Mouse (Mus musculus) ovary, adult 18-20 months (tissue): ENCODE results near the gene Arhgap8.
"Not testable (repeated sequence)": the region's sequence is repeated elsewhere in the genome, so short reads cannot be mapped to it uniquely, and the experiment has no call there.

ENCODE experiments used
- DNase-seq: peaks from one replicate; pipeline ENCODE4 v3.0.0; 2022; ENCODE audit warnings: low spot score, mixed read lengths

Gene Arhgap8

DNA sequence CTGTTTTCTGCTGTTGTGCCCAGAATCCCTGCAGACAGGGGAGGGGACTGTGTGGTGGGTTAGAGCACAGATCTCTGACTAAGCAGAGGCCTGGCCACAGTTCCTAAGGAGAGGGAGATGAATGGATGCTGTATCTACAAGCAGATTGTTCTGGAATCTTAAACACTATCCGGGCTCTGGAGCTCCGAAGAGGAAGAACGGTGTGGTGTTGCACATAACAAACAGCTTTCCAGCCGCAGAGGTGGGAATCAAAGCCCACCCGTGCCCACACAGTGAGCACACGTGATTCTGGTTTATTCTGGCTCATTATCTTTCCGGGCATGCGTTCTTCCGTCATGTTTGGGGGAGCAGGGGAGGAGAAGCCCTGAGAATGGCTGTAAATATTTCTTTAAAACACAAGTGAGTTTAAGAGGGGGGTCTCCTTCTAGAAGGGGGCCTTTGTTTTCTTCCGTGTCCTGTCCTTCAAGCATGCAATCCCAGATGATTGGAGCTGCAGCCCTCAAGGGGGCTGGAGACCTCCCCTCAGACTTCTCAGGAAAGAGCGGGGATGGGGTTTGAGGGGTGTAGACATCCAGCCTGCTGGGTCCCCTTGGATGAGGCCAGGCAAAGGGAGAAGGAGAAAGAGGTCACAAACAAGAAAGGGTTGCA, 16.6 kb downstream of the Arhgap8 start:
- no peak for DNase-seq

DNA sequence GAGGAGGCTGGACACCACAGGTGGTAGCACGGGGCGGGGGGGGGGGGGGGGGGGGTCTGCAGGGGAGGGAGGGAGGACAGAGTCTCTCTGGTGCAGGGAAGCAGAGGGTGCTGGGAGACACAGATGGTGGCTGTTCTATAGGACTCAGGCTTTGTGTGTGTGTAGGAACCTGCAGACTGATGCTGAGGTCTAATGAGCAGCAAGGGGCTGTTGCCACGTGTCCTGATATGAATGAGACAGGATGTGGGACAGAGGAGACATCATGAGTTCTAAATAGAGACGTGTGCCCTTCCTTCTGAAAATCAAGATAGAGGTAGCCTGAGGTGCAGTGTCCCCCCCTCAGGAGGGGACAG, 17.1 kb downstream of the Arhgap8 start:
- DNase-seq = no peak

DNA sequence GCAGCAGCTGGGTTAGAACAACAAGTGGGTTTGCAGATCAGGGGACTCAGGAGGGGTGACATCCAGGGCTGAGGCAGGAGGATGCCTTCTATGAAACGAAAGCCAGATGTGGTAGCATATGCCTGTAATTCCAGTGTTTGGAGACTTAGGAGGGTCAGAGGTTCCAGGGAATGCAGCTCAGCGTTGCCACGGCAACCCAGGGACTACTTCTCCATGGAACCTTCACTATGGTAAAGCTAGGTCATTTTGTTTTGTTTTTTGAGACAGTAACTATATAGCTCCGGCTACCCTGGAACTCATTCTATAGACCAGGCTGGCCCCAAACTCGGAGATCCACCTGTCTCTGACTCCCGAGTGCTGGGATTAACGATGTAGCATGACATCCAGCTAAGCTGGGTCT, 18.4 kb downstream of the Arhgap8 start:
- DNase-seq = no peak

DNA sequence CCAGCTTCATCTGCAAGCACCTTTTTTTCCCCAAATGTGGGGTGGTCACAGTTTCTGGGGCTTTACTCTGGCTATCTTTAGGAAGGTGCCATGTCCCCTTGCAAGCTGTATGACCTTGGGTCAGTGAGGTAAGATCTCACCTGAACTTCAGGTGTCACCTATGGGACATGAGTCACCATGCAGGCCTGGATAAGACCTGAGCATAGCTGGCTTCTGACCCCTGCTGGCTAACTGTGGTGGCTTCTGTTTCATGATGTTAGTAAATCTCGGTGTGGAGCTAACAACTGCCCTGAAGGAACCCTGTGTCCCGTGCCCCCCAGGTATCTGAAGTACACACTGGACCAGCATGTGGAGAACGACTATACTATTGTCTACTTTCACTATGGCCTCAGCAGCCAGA, 21.7 kb downstream of the Arhgap8 start:
- DNase-seq = no peak

DNA sequence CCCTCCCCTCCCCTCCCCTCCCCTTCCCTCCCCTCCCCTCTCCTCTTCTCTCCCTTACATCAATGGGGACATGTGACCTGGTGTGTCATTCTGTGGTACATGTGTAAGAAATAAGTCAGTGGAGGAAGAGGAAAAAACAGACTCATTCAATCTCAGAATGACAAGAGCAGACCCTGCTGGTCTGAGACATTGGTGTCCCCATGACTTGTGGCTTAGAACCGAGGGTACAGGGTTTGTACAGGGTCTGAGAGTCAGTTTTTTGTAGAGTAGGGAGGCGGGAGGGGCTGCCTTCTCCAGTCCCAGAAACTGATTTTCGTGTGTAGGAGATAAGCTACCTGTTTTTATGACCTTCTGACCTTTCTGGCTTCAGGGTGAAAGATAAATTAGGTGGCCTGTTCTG, 23.5 kb downstream of the Arhgap8 start:
- DNase-seq = no peak

DNA sequence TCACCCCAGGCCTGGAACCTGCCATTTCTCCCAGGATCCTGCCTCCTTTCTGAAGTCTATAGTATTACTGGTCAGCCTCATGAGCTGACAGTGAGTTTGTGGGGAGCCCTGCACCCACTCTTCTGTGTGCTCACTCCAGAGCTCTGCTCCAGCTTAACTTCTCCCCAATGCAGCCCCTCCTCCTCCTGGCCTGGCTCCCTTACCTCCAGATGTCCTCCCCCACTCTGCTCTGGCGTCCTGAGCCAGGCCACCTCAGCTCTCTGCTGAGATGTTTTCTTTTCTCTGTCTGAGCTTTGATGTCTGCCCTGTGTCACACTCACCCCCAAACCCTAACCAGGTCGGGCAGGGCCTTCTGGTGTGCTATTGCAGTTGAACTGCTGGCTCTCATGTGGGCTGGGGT, 24.5 kb downstream of the Arhgap8 start:
- no peak for DNase-seq

DNA sequence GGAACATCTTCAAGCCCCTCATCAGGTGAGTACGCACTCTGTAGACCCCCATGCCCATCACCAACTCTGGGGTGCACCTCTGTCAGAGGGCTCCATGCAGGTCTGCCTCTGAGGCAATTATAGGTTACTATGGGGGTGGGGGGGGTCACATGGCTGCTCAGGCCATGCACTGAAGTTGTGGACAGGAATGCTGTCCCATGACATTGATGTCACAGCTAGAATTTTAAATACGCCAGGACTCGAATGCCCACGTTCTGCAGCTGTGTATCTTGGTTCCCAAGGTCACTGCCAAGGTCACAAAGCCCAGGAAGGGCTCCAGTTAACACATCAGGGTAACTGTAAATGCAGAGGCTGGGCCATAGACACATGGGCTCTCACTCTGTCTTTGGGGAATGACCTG, 26.0 kb downstream of the Arhgap8 start:
- no peak for DNase-seq

DNA sequence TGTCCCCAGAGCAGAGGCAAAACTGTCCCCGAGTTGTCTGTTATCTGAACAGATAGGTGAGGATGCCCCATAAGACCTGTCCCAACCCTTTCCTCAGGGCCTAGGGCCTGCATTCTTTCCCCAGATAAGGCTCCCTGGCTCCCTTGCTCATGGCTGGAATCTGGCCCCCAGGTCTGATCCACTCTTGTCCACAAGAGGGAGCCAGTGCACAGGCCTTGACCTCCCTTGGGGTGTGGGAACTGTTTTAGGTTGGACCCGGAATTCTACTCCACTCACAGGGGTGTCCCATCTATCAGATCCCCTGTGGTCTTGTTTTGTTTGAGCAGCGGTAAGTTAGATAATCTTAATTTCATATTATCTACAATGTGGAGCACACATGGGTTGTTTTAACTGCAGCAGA, 35.1 kb downstream of the Arhgap8 start:
- DNase-seq = peak; percentile 29

DNA sequence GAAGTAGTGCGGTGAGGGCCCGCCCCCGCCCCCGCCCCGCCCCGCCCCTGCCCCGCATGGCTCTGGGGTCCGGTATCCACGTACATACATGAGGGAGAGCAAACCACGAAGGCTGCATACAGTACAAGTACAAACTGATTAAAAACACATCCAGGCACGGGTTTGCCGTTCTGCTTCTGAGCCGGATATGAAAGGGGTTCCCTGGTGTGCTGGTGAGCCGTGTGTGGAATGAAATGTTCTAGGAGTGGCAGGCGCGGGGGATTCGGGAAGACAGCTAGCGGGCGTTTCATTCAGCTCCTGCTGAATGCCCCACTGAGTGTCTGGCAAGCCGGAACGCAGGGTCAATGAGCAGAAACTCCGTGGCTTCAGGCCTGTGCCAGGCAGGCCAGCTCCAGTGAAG, 36.6 kb downstream of the Arhgap8 start:
- DNase-seq = no peak

DNA sequence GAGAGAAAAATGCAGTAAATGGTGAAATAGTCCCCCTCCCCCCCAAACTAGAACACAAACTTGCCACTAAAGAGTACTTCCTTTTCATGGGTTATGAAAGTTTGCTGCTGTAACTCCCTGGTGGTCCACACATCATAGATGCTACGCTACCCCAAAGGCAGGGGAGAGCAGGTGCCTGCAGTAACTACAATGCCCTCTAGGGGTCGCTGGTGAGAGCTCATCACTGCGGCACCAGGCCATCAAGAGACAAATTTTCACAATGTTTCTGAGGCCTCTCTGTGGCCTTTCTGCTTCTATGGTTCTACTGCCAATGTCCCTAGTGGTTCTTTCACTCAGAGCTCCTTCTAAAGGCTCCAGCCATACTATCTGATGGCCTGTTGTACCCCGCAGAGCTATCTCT, 38.6 kb downstream of the Arhgap8 start:
- no peak for DNase-seq

DNA sequence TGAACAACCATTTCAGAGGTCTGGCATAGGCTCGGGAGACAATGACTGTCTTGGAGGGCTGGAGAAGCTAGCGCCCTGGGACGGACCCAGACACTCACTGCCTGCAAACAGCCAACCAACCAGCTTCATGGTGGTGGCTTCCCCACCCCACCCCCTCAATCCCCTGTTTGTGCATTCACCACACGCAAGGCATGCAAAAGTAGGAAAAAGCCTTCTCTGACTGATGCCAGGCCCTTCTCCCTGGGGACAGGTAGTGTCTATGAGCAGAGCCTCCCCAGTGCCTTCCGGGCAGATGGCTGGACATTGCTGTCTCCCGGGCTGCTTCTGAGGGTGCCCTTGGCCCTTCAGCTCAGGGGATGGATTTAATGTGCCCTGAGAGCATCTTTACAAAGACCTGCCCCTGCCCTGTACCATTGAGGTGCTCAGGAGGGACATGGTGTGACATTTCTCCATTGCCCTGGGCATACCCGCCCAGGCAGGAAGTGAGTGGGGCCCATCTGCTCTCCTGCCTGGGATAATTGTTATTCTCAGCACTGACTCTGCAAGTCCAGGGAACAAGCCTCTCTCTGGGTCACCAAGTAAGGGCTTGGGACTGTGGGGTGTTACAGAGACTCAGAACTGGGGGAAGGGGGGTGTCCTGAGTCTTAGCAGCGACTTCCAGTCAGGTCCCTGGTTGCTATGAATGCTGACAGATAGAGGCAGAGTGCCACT, 43.0 kb downstream of the Arhgap8 start:
- no peak for DNase-seq

DNA sequence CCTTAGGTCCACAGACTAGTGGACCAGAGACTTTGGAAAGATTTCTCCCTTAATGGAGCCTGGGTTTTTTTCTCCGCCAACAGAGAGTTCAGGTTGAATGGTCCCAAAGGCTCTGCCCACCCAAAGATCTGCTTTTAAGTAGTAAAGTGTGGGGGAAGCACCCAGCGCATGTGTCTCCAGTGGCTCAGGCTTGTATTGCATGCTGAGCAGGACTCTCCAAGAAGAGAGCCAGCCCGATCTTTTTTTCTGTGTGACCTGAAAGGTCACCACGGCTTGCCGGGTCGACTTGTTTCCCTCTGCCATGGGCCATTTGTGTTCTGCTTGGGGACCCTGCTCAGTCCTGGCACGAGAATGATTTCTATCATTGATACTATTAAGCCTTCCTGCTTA, 43.6 kb downstream of the Arhgap8 start:
- DNase-seq = no peak

DNA sequence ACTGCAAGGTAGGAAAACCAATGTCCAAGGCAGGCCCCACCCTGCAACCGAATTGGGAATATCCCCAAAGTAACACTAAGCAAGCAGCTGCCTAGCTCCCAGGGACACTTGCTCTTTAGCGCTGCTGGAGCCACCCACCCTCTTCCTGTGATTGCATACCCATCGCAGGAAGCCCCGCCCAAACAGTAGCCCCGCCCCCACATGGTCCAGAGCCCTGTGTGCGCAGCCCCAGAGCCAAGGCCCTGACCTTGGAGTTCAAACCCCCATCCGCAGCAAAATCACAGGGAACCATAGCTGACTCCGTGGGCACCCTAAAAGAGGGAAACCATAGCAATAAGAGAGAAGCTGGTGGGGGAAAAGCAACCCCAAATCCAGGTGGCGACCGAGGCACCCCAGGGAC, 46.8 kb downstream of the Arhgap8 start:
- peak; percentile 8 for DNase-seq

DNA sequence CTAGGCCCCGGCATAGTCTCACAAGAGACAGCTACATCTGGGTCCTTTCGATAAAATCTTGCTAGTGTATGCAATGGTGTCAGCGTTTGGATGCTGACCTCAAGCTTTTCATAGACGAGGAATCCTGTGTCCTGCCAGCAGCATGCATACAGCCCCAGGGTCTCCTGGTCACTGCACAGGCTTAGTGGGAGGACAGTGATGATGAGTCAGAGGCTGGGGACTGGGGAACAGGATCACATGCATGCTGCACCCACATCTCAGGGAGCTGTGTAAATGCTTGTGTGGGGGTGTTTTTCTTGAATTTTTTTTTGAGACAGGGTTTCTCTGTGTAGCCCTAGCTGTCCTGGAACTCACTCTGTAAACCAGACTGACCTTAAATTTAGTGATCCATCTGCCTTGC, 48.7 kb downstream of the Arhgap8 start:
- not testable (repeated sequence) for DNase-seq

DNA sequence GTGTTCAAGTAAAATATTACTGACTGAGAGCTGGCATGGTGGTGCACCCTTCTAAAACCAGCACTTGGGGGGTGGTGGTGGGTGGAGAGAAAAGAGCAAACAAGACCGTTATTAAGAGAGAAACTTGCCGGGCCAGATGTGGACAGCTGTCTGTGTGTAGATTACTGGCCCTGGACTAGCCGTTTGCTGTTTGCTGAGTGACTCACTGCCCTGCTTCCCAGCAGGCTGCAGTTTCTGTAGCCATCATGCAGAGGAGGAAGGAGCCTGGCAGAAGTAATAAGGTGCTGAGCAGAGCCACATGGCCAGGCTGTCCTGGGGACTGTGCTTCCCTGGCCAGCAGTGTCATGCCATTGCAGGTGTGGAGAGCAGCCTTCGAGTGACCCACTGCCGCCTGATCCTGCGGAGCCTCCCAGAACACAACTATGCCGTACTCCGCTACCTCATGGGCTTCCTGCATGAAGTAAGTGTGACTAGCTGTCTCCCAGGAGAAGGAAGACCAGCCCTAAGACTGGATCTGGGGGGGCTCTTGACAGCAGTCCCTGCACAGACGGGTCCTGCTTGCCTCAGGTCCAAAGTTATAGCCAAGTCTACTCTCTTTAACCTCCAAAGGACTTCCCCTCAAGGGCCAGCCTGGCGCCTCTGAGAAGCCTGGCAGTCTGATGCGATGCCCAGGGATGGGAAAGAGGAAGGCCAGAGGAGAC, 49.9 kb downstream of the Arhgap8 start:
- DNase-seq = no peak

DNA sequence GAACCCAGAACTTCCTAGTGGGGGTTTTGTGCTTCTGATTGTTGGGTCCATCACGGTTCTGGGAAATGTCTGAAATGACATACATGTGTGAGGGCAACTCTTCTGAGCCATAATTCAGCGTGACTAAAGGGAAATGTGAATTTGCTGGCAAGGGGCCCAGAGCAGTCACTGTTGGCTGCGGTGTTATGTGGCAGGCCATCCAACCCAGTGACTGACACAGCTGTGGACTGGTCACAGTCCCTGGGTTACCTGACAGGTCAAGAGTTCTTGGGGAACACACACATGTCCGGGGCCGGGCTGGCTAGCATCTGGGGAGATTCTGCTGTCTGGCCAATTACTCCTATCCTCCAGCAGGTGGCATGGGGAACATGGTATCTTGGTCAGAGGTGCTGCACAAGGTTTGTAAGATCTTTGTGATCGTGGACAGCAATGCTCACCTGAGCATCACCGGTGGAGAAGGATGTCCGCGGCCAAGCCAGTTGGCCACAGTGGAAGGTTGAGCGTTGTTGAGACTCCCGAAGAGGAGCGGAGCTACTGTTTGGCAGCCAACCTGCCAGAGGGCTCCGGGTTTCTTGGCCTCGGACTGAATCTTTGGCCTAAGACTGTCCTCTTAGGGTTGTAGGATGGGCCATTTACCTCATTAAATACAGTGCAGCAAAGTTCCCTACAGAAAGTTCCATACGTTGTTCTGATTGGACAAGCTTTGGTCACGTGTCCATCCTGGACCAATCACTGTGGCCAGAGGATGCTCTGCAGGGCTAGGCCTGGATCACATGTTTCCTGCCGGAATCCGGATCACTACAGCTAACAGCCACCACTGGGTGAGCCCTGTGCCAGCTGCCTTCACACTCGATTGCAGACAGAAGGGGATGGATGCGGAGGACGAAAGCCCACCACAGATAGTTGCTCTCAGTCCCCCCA, 52.6 kb downstream of the Arhgap8 start:
- no peak for DNase-seq

DNA sequence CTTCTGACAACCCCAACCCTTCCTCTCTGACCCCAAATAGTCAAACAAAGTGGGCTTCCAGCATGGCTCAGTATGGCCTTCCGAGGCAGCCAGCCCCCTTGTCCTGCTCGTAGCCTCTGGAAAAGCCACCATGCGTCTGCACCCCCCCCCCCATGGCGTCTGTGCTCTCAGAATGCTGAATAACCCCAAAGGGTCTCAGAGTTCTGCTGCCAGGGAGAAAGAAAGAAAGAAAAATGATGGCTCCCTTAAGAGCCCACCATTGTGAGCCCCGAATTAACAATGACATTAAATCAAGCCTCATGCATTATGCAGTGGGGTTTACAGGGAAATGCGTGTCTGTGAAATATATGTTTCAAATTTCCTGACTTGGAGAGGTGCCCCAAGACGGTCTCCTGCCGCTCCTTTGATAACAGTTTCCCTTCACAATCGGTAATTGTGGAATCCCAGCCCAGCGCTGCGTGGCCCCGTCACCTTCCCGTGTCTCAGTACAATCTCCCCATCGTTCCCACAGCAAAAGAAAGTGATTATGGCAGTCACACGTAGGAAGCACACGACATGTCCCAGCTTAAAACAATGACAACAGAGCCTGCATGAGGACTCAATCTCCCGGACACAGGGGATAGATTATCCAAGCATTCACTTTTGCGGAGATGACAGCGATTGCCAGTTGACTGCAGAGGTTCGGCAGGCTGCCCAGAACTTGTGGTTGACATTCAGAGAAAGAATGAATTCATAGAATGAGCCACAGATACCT, 55.7 kb downstream of the Arhgap8 start:
- no peak for DNase-seq

DNA sequence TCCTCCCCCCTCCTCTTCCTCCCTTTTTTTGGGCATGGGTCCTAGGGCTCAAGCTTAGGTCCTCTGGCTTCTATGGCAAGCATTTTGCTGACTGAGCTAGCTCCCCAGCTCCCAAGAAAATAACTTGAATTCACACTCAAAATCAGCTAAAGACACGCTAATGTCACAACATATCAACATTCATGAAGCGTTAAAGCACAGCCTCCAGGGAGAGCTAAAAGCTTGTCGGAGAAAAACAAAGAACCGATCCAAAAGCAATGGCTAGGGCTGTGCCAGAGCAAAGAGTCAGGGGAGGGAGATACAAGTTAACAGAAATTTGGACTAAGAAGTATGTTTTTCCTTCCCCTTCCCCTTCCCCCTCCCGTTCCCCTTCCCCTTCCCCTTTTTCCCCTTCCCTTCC, 58.7 kb downstream of the Arhgap8 start:
- no peak for DNase-seq

DNA sequence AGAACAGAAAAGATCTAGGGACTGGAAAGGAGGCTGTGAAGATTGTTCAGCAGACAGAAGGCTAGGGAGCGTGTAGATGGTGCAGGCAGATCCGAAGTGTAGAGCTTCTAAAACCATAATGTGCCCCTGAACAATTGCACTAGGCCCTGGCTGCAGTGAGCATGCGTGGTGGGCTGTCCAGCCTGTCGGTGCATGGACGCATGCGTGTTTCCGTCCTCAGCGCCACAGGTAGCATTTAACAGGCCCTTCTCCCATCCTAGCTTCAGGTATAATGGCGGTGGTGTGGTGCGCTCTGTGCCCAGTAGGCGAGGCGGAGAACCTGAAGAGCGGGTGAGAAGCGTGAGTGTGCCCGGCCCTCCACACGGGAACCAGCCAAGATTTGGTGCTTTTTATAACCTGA, 65.0 kb downstream of the Arhgap8 start:
- no peak for DNase-seq

DNA sequence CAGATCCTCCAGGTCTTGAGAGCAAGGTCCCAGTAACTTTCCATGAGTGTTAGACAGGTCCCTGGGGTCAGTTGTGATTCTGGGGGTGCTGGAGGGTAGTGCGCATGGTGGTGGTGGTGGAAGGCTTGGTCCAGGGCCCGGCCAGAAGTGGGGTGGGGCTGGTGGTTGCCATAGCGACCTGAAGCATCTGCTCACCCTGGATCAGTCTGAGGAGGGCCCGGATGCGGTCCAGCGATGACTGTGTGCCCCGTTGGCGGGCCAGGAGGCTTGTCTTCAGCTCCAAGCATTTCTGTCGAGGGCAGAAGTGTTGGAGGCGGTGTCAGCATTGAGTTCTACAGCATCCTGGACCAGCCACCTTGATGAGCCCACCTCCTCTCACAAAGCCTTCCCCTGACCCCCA, 67.3 kb downstream of the Arhgap8 start:
- DNase-seq = no peak

DNA sequence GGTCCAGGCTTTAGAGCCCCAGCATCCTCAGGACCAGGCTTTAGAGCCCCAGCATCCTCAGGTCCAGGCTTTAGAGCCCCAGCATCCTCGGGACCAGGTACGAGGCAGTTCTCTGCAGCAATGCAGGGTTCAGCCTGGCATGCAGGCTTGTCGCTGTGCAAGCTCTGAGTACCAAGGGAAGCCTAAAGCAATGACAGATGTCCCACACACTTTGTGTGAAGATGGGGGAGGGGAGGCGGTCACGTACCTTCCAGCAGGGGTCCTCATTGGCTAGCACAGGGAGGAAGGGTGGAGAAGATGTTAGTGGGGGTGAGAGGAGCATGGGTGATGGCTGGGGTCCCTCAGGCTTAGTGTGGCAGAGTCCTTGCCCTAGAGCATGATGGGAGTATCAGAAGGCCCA, 73.8 kb downstream of the Arhgap8 start:
- no peak for DNase-seq

DNA sequence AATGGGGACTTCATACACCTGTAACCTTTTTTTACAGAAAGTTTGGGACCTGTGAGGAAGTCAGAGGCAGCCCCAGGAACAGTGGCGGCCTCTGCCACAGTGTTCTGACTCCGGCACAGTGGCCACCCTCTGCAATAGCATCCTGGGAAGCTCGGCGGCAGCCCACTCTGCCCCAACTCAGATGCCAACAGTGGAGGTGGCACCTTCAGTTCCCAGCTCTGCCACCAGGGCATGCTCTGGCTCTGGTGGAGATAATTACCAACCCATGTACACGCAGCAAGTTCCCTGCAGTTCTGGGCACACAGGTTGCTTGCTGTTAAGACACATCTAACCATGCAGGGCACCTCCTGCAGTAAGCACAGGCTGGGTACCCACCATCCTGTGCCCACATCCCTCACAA, 80.3 kb downstream of the Arhgap8 start:
- no peak for DNase-seq
